In genomic region chr8:91901525-91902281, GRCm38 (mm10) we compare ENCODE assay signal across 13 mouse cellular contexts.
DNase-seq lines count a peak whose midpoint lies in the region.
"Had no signal": no experiment of that assay in that cellular context is flagged by ENCODE, and none has a peak within 500 bp of the region (broad histone marks: within the 10 kb centered on the region; RNA-seq: fewer than 3 reads in every experiment).

No protein-coding gene starts in this region.

- peak; percentile 85 to 90 for DNase-seq in cerebellum, postnatal 10 days
- no peak for DNase-seq in cerebellum, adult 8-10 months
- DNase-seq in lung, postnatal 14 days, result peak; percentile 9
- DNase-seq in lung, postnatal 25 days (ENCODE audit: low spot score), result no peak
- peak; percentile 50 for DNase-seq in heart, adult 8-10 months (ENCODE audit: low spot score)
- peak; percentile 86 for DNase-seq in skeletal muscle tissue, adult 2 months (ENCODE audit: low read depth, low spot score)
- no peak for DNase-seq in left cerebral cortex, adult 18-20 months (ENCODE audit: low spot score in 2 of 2)
- no peak for DNase-seq in right cerebral cortex, postnatal 14 days
- DNase-seq: adrenal gland, postnatal 36 days; forebrain, postnatal 0 days; lung, adult 18-20 months; right cerebral cortex, postnatal 25 days; thymus, postnatal 14 days had no signal

Comparison
In these comparisons a context has a peak if more than half of its experiments do, and no peak if none do; other contexts are left out.
1. DNase-seq: peak in cerebellum, postnatal 10 days (2 of 2), lung, postnatal 14 days (single experiment), heart, adult 8-10 months (single experiment) and skeletal muscle tissue, adult 2 months (single experiment); none in cerebellum, adult 8-10 months (single experiment), lung, postnatal 25 days (single experiment), left cerebral cortex, adult 18-20 months (0 of 2) and right cerebral cortex, postnatal 14 days (single experiment).